Mouse (Mus musculus) monocyte, adult 5-6 weeks (primary cell): Measurements from ENCODE around the gene Shroom1. TPM values are rescaled to one million over a fixed set of nuclear protein-coding genes. Genes with fewer than 3 reads are reported as not detected.
A peak's percentile ranks its signal among the peaks of the same experiment; 100 is the strongest.
"Not testable (repeated sequence)": the region's sequence is repeated elsewhere in the genome, so short reads cannot be mapped to it uniquely, and the experiment has no call there.

Source experiments
- ATAC-seq: fragments of 153-309, 156-312 bp; replicated peaks from 2 replicates; pipeline ENCODE4 v1.8.0; 2017; ENCODE audit warnings: mild to moderate bottlenecking; ENCODE audit not compliant: low TSS enrichment, insufficient number of reproducible peaks, severe bottlenecking, poor library complexity, low FRiP score
- total RNA-seq: library from RNA; stranded (forward); fragments of 200-1000, 200-491, 200-594 nt; gene quantifications from 3 replicates; pipeline ENCODE4 v1.2.3, GENCODE M21; 2017

Gene Shroom1
- not detected in 3 replicates for total RNA-seq

GRCm38 (mm10) chr11:53456474-53457371 is at the start of gene Shroom1, which contains the start of gene Gm10447:
TSS of gene Shroom1 (plus strand) at chr11:53457205.
TSS of gene Gm10447 (minus strand) at chr11:53457110.
- no peak for ATAC-seq

GRCm38 (mm10) chr11:53411738-53412137 is 45.3 kb upstream of the Shroom1 start:
- ATAC-seq: 0 out of 2 replicates have a peak, but pooled peaks have one; percentile 47

GRCm38 (mm10) chr11:53413871-53414270 is 43.1 kb upstream of the Shroom1 start:
- ATAC-seq: no peak

- ATAC-seq: no peak
Observed at GRCm38 (mm10) chr11:53418048-53418447, 39.0 kb upstream of the Shroom1 start.

GRCm38 (mm10) chr11:53423036-53423435 is 34.0 kb upstream of the Shroom1 start, which contains the start of gene Leap2:
TSS of gene Leap2 (minus strand) at chr11:53423170.
- ATAC-seq: no peak

GRCm38 (mm10) chr11:53424826-53425225 is 32.2 kb upstream of the Shroom1 start:
- ATAC-seq: no peak

- ATAC-seq: no peak
Observed at GRCm38 (mm10) chr11:53425251-53425650, 31.8 kb upstream of the Shroom1 start.

- no peak for ATAC-seq
Observed at GRCm38 (mm10) chr11:53425711-53426255, 31.2 kb upstream of the Shroom1 start.

GRCm38 (mm10) chr11:53426914-53427313 is 30.1 kb upstream of the Shroom1 start:
- not testable (repeated sequence) for ATAC-seq

GRCm38 (mm10) chr11:53427993-53428715 is 28.9 kb upstream of the Shroom1 start:
- ATAC-seq: no peak

- ATAC-seq: no peak
Observed at GRCm38 (mm10) chr11:53428716-53429057, 28.3 kb upstream of the Shroom1 start.

- no peak for ATAC-seq
Observed at GRCm38 (mm10) chr11:53429182-53429581, 27.8 kb upstream of the Shroom1 start.

- peak; percentile 4; the same call in 1 of the 2 replicates for ATAC-seq
Observed at GRCm38 (mm10) chr11:53430300-53430669, 26.7 kb upstream of the Shroom1 start.

- peak; percentile 93 for ATAC-seq
Observed at GRCm38 (mm10) chr11:53430670-53431346, 26.2 kb upstream of the Shroom1 start, which contains the start of the genes Uqcrq and Gdf9. TSS of gene Uqcrq (minus strand) at chr11:53430831. TSS of gene Gdf9 (plus strand) at chr11:53431023.

GRCm38 (mm10) chr11:53431347-53432056 is 25.5 kb upstream of the Shroom1 start:
- ATAC-seq: no peak

- no peak for ATAC-seq
Observed at GRCm38 (mm10) chr11:53433057-53433456, 23.9 kb upstream of the Shroom1 start.

GRCm38 (mm10) chr11:53435504-53435903 is 21.5 kb upstream of the Shroom1 start:
- ATAC-seq: no peak

GRCm38 (mm10) chr11:53436338-53436737 is 20.7 kb upstream of the Shroom1 start:
- no peak for ATAC-seq
